Mouse (Mus musculus): ENCODE results near the gene Hist2h3c1. TPM values are rescaled to one million over a fixed set of nuclear protein-coding genes. Genes with fewer than 3 reads are reported as not detected.

Gene Hist2h3c1
- 0.63 TPM in 1 of 2 replicates, not detected in the other for polyA plus RNA-seq (2015; fragmentation: Nextera tagmentation; extraction: Ambion mirVana)

DNA sequence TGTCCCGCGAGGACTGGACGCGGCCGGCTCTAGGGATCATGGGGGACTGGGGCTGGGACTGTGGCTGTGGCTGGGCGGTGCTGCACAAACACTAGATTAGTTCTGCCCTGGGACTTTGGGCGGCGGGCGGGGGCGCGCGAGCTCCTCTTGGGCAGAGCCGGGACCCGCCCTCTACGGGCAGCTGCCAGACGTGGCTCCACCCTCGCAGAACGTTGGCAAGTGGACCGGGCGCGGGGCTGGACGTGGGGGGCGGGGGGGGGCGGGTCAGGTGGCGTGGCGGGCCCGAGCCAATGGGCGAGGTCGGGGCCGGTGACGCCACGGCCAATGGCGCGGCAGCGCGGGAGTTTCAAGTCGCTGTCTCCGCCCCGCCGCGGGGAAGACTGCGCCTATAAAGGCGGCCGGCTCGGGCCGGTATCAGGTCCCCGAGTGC is at the start of gene Hist2h3c1:
TSS of gene Hist2h3c1 (plus strand) at position 259 of the 430 bp plus-strand sequence.

DNA sequence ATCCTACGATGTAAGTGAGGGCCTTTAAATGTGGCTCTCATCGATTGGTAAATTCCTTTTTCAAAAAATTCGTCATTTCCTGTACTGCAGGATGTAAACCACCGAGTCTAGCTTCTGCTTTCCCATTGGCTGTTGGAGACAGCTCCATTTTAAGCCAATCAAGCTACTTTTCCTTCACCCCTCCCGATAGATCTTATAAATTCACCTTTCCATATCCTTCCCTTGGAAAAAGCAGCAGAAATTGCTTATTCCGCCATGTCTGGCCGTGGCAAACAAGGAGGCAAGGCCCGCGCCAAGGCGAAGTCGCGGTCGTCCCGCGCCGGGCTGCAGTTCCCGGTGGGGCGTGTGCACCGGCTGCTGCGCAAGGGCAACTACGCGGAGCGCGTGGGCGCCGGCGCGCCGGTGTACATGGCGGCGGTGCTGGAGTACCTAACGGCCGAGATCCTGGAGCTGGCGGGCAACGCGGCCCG is 26.8 kb upstream of the Hist2h3c1 start, which contains the start of the genes Bola1 and Hist2h2ab:
TSS of gene Bola1 (minus strand) at position 49 of the 470 bp plus-strand sequence.
TSS of gene Hist2h2ab (plus strand) at position 205 of the 470 bp plus-strand sequence.

DNA sequence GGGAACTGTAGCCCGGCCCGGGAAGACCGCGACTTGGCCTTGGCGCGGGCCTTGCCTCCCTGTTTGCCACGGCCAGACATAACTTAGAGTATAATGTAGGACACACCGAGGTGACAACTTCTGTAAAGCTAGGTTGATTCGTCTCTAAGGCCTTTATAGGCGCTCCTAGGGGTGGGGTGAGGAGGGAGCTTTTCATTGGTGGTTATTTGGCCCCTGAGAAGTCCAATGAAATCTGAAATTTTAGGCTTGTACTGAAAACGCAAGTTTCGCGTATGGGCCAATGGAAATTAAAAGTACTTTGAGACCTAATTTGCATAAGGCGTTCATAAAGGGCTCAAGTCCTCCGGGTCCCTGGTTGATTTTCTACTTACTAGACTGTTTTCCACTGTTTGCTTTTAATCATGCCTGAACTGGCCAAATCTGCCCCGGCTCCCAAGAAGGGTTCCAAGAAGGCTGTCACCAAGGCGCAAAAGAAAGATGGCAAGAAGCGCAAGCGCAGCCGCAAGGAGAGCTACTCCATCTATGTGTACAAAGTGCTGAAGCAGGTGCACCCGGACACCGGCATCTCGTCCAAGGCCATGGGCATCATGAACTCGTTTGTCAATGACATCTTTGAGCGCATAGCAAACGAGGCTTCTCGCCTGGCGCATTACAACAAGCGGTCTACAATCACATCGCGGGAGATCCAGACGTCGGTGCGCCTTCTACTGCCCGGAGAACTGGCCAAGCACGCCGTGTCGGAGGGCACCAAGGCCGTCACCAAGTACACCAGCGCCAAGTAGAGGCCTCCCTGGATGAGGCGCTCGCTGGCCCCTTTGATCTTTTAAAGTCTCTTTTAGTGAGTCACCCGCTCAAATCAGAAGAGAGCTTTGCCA is 25.5 kb upstream of the Hist2h3c1 start, which contains the start of the genes Hist2h2ac and Hist2h2be:
TSS of gene Hist2h2ac (minus strand) at position 116 of the 875 bp plus-strand sequence.
TSS of gene Hist2h2be (plus strand) at position 355 of the 875 bp plus-strand sequence.

DNA sequence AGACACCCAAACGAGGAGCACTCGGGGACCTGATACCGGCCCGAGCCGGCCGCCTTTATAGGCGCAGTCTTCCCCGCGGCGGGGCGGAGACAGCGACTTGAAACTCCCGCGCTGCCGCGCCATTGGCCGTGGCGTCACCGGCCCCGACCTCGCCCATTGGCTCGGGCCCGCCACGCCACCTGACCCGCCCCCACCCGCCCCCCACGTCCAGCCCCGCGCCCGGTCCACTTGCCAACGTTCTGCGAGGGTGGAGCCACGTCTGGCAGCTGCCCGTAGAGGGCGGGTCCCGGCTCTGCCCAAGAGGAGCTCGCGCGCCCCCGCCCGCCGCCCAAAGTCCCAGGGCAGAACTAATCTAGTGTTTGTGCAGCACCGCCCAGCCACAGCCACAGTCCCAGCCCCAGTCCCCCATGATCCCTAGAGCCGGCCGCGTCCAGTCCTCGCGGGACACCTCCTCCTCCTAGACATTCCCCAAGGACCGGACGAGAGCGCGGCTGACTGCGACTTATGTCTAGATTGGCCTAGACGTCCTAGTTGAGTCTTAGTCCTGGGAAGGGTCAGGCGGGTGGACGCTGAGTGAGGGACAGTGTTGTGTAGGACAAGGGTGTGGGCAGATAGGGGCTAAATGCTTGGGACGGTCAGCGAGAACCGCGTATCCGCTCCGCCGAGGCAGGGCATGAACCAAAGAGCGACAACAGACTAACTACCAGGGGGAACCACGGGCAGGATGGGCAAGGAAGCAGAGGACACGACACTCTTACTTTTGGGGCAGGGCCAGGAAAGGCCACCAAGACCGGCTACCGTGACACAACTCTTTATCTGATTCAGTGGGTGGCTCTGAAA is 7.3 kb upstream of the Hist2h3c1 start, which contains the start of gene Hist2h3c2:
TSS of gene Hist2h3c2 (minus strand) at position 174 of the 840 bp plus-strand sequence.

DNA sequence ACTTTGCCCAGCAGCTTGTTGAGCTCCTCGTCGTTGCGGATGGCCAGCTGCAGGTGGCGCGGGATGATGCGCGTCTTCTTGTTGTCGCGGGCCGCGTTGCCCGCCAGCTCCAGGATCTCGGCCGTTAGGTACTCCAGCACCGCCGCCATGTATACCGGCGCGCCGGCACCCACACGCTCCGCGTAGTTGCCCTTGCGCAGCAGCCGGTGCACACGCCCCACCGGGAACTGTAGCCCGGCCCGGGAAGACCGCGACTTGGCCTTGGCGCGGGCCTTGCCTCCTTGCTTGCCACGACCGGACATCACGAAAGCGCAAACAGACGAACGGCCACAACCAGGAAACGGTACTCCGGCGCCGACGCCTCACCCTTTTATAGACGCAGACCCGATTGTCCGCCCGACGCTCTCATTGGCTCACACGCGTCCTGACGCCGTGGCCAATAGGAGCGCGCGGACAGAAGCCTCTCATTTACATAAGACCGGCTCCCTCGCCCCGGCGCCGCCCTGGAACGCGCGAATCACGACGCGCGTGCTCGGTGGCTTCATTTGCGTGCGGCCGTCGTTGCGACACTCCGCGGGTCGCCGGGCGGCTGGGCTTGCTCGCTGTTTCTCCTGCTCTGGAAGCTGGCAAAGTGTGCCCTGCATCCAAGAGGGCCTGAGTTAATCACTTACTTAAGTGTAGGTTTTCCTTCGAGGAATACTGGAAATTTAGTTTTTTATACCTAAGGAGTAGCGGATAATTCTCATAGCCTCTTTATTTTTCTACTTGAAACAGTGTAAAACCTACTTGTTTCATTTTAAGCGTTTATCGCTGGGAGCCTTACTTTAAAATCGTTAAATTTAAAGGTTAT is 6.3 kb upstream of the Hist2h3c1 start, which contains the start of gene Hist2h2aa2:
TSS of gene Hist2h2aa2 (minus strand) at position 328 of the 850 bp plus-strand sequence.

DNA sequence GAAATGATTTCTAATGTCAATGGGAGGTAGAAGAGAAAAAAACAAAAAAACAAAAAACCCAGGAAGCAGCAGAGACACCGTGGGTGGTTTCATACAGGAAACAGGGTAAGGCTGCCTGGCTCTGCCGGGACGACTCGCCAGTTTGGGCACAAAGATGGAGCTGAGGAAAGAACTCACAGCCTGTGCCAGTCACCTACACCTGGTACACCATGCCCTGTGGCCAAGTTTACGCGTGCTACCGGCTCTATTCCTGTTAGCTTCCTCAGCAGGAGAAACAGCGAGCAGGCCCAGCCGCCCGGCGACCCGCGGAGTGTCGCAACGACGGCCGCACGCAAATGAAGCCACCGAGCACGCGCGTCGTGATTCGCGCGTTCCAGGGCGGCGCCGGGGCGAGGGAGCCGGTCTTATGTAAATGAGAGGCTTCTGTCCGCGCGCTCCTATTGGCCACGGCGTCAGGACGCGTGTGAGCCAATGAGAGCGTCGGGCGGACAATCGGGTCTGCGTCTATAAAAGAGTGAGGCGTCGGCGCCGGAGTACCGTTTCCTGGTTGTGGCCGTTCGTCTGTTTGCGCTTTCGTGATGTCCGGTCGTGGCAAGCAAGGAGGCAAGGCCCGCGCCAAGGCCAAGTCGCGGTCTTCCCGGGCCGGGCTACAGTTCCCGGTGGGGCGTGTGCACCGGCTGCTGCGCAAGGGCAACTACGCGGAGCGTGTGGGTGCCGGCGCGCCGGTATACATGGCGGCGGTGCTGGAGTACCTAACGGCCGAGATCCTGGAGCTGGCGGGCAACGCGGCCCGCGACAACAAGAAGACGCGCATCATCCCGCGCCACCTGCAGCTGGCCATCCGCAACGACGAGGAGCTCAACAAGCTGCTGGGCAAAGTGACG is 1.2 kb upstream of the Hist2h3c1 start, which contains the start of gene Hist2h2aa1:
TSS of gene Hist2h2aa1 (plus strand) at position 495 of the 884 bp plus-strand sequence.

DNA sequence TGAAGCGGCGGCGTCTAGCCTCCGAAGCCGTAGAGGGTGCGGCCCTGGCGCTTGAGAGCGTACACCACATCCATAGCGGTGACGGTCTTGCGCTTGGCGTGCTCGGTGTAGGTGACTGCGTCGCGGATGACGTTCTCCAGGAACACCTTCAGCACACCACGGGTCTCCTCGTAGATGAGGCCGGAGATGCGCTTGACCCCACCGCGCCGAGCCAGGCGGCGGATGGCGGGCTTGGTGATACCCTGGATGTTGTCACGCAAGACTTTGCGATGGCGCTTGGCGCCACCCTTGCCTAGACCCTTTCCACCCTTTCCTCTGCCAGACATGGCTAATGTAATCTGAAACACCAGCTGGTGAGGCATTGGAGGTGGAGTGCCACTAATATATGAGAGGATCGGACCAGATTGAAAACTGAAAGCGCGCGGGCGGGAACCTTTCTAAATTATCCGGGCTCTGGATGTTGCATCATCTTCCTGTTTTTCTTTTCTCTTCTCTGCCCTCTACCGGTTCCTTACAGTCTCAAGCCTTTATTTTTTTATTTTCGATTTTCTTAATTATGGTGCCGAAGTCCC is 16.6 kb downstream of the Hist2h3c1 start, which contains the start of gene Hist2h4:
TSS of gene Hist2h4 (minus strand) at position 333 of the 572 bp plus-strand sequence.

DNA sequence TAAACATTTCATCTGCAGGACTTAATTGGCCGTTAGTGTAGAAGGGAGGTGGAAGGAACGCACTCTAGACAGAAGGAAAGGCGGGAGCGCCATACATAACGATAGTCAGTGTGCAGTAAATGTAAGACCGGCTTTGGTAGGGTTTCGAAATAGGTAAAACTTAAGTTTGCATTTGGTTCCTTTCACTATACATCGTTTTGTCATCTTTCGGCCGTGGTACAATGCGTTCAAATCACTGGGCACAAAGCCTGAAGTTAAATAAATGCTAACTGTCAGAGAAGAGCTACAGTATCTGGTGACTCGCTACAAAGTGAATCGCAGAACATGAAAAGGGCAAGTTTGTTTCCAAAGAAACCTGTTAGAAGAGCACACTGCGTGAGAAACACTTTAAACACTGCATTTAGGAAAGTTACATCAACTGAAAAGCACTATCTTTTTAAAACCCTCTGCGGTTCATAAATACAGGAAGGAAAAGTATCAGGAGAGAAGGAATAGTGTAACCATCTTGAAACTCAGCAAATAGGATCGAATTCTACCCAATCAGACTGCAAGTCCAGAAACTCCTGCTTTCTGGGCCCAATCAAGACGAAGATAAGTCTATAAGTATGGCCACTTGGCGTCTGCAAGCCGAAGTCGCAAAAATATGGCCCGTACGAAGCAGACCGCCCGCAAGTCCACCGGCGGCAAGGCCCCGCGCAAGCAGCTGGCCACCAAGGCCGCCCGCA is 21.7 kb downstream of the Hist2h3c1 start, which contains the start of gene Hist2h3b:
TSS of gene Hist2h3b (plus strand) at position 604 of the 725 bp plus-strand sequence.

DNA sequence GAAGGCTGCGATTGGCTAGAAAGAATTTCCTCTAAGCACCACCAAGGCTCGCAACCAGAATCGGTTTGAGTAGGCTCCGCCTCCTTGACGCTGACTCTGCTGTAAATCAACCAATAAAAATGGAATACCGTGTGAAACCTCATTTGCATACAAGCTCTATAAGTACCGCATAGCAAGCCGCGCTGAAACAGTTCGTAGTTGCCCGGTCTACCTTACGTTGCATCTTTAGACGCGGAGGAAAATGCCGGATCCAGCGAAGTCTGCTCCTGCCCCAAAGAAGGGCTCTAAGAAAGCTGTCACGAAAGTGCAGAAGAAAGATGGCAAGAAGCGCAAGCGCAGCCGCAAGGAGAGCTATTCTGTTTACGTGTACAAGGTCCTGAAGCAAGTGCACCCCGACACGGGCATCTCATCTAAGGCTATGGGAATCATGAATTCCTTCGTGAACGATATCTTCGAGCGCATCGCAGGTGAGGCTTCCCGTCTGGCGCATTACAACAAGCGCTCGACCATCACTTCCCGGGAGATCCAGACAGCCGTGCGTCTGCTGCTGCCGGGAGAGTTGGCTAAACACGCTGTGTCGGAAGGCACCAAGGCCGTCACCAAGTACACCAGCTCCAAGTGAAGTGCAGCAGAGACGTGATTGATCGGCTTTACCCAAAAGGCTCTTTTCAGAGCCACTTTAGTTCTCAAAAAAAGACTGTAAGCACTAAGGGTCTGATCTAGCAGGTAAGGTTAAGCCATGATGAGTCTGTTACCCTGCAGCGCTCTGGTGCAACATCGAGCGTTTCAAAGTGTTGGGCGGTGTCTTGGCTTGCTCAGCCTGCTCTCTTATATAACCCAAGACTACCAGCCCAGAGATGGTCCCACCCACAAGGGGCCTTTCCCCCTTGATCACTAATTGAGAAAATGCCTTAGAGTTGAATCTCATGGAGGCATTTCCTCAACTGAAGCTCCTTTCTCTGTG is 23.3 kb downstream of the Hist2h3c1 start, which contains the start of gene Hist2h2bb:
TSS of gene Hist2h2bb (plus strand) at position 242 of the 964 bp plus-strand sequence.

DNA sequence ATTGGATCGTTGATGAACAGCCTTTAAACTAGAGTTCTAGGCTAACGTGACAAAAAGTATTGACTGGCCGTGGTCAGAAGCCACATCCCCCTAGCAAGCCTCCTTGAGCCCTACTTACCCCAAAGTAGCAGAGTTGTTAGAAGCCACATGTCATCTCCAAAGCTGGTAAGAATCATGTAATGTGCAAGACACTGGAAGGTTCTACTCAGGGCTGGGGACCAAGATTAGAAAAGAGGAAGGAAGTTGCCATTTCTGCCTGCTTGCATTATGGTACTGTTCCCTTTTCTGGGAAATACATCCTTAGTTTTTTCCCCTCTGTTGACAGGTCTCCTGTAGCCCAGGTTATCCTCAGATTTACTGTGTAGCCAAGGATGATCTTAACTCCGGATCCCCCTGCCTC is 47.3 kb downstream of the Hist2h3c1 start, which contains the start of gene Fcgr1:
TSS of gene Fcgr1 (minus strand) at position 183 of the 400 bp plus-strand sequence.

Small RNA genes within 50 kb of the gene (microRNA-seq; reads per million reads assigned to microRNA genes)
- gene Gm44492 (ENCODE audit: borderline replicate concordance, insufficient number of aligned reads) (not detected), gene Gm47311 (ENCODE audit: borderline replicate concordance, insufficient number of aligned reads) (not detected), gene Gm47313 (ENCODE audit: borderline replicate concordance, insufficient number of aligned reads) (not detected)

Other genes with a start within 250 kb of the Hist2h3c1 start
- 44.5 and 48.8 TPM in 2 replicates for gene Vps45, start 188.2 kb upstream of the Hist2h3c1 start, polyA plus RNA-seq (2015; fragmentation: Nextera tagmentation; extraction: Ambion mirVana)
- 10.6 and 16.1 TPM in 2 replicates for gene Otud7b, start 142.2 kb upstream of the Hist2h3c1 start, polyA plus RNA-seq (2015; fragmentation: Nextera tagmentation; extraction: Ambion mirVana)
- gene Mtmr11, start 84.7 kb upstream of the Hist2h3c1 start, polyA plus RNA-seq (2015; fragmentation: Nextera tagmentation; extraction: Ambion mirVana) = 16.9 and 21.9 TPM in 2 replicates
- 68.8 and 90.2 TPM in 2 replicates for gene Sf3b4, start 74.4 kb upstream of the Hist2h3c1 start, polyA plus RNA-seq (2015; fragmentation: Nextera tagmentation; extraction: Ambion mirVana)
- 7.0 and 12.5 TPM in 2 replicates for gene Sv2a, start 65.5 kb upstream of the Hist2h3c1 start, polyA plus RNA-seq (2015; fragmentation: Nextera tagmentation; extraction: Ambion mirVana)
- gene Bola1, start 27.0 kb upstream of the Hist2h3c1 start, polyA plus RNA-seq (2015; fragmentation: Nextera tagmentation; extraction: Ambion mirVana) = 94.8 and 99.9 TPM in 2 replicates
- 0.35 TPM in 1 of 2 replicates, not detected in the other for gene Hist2h2ab, start 26.8 kb upstream of the Hist2h3c1 start, polyA plus RNA-seq (2015; fragmentation: Nextera tagmentation; extraction: Ambion mirVana)
- gene Hist2h2ac, start 25.8 kb upstream of the Hist2h3c1 start, polyA plus RNA-seq (2015; fragmentation: Nextera tagmentation; extraction: Ambion mirVana) = 4.3 and 5.1 TPM in 2 replicates
- gene Hist2h2be, start 25.6 kb upstream of the Hist2h3c1 start, polyA plus RNA-seq (2015; fragmentation: Nextera tagmentation; extraction: Ambion mirVana) = 3.7 and 6.3 TPM in 2 replicates
- 2.3 and 5.0 TPM in 2 replicates for gene Hist2h3c2, start 7.6 kb upstream of the Hist2h3c1 start, polyA plus RNA-seq (2015; fragmentation: Nextera tagmentation; extraction: Ambion mirVana)
- 258 and 451 TPM in 2 replicates for gene Hist2h2aa2, start 6.4 kb upstream of the Hist2h3c1 start, polyA plus RNA-seq (2015; fragmentation: Nextera tagmentation; extraction: Ambion mirVana)
- 71.6 and 129 TPM in 2 replicates for gene Hist2h2aa1, start 1.2 kb upstream of the Hist2h3c1 start, polyA plus RNA-seq (2015; fragmentation: Nextera tagmentation; extraction: Ambion mirVana)
- gene Hist2h4, start 16.6 kb downstream of the Hist2h3c1 start, polyA plus RNA-seq (2015; fragmentation: Nextera tagmentation; extraction: Ambion mirVana) = 1.8 and 3.8 TPM in 2 replicates
- gene Hist2h3b, start 22.0 kb downstream of the Hist2h3c1 start, polyA plus RNA-seq (2015; fragmentation: Nextera tagmentation; extraction: Ambion mirVana) = 12.9 and 15.1 TPM in 2 replicates
- 3.5 and 4.4 TPM in 2 replicates for gene Hist2h2bb, start 23.1 kb downstream of the Hist2h3c1 start, polyA plus RNA-seq (2015; fragmentation: Nextera tagmentation; extraction: Ambion mirVana)
- gene Fcgr1, start 47.3 kb downstream of the Hist2h3c1 start, polyA plus RNA-seq (2015; fragmentation: Nextera tagmentation; extraction: Ambion mirVana) = 4.1 and 5.1 TPM in 2 replicates
- not detected in 2 replicates for gene BC107364, start 205.6 kb downstream of the Hist2h3c1 start, polyA plus RNA-seq (2015; fragmentation: Nextera tagmentation; extraction: Ambion mirVana)

Data from adrenal gland, postnatal 0 days (tissue).